Mouse (Mus musculus) lung, embryonic 14.5 days (tissue): Measurements from ENCODE around the gene Mob3a. TPM values are rescaled to one million over a fixed set of nuclear protein-coding genes. Genes with fewer than 3 reads are reported as not detected.

Experiments used
- ATAC-seq: fragments of 200-750 bp; cut with Nextera tagmentation; 2 replicates; pipeline ENCODE4 v1.8.0; 2017; ENCODE audit warnings: mild to moderate bottlenecking, moderate TSS enrichment, moderate library complexity; ENCODE audit not compliant: insufficient read depth
- DNase-seq: peaks from one replicate; pipeline ENCODE4 v3.0.0-alpha.2; 2015
- H3K27ac ChIP-seq: fragments of 300-500 bp; sonication (generic); 2 replicates; pipeline ENCODE4 v1.5.1; 2014; ENCODE audit warnings: low read depth, mild to moderate bottlenecking, moderate library complexity
- H3K27me3 ChIP-seq: fragments of 300-500 bp; sonication (generic); 2 replicates; pipeline ENCODE4 v1.6.1; 2014; ENCODE audit warnings: low read length, control low read depth; ENCODE audit not compliant: insufficient read depth
- H3K36me3 ChIP-seq: fragments of 300-500 bp; sonication (generic); 2 replicates; pipeline ENCODE4 v1.6.1; 2014; ENCODE audit warnings: control low read depth; ENCODE audit not compliant: insufficient read depth
- H3K4me1 ChIP-seq: fragments of 300-500 bp; sonication (generic); 2 replicates; pipeline ENCODE4 v1.6.1; 2014; ENCODE audit warnings: antibody characterized with exemption, control low read depth; ENCODE audit not compliant: insufficient read depth
- H3K4me2 ChIP-seq: fragments of 300-500 bp; sonication (generic); 2 replicates; pipeline ENCODE4 v1.6.1; 2014; ENCODE audit warnings: mild to moderate bottlenecking
- H3K4me3 ChIP-seq: fragments of 300-500 bp; sonication (generic); 2 replicates; pipeline ENCODE4 v1.5.1; 2014; ENCODE audit warnings: low read depth, low read length
- H3K9ac ChIP-seq: fragments of 300-500 bp; sonication (generic); 2 replicates; pipeline ENCODE4 v1.6.1; 2014
- H3K9me3 ChIP-seq: fragments of 300-500 bp; sonication (generic); 2 replicates; pipeline ENCODE4 v1.6.1; 2016; ENCODE audit warnings: low read depth, low read length, control low read depth
- CTCF ChIP-seq: IDR thresholded peaks from 2 replicates; pipeline ENCODE4 v1.5.1; 2016; ENCODE audit warnings: antibody characterized with exemption, low read depth
- WGBS: fragments of 180-500 bp; shearing (Covaris S2); extraction: QIAGEN DNeasy Blood & Tissue Kit; methylation state at CpG from one replicate; pipeline ENCODE4 v1.1.7; 2014; 5-methylcytosine and 5-hydroxymethylcytosine counted together
- polyA plus RNA-seq: library from polyadenylated mRNA; unstranded; fragments of >200 nt; fragmentation: Nextera tagmentation; extraction: Ambion mirVana; gene quantifications from 2 replicates; pipeline ENCODE4 v1.2.1, GENCODE M21; 2014

Gene Mob3a
- polyA plus RNA-seq, 1 experiment from 2014 or later = 40.3 TPM

GRCm38 (mm10) chr10:80661149-80661548 lies 40.6 kb downstream of the Mob3a start:
- ATAC-seq (no peak), DNase-seq (peak; percentile 49)
- no peaks in the 10 kb centered on the region for H3K27me3 ChIP-seq
- H3K36me3 ChIP-seq = peaks cover 10% of the 10 kb centered on the region
- no peak overlapping the region for H3K4me2 ChIP-seq
- no peak overlapping the region for H3K27ac ChIP-seq
- peak; percentile 66 for TF ChIP-seq CTCF
- H3K4me3 ChIP-seq = no peak overlapping the region
- H3K9ac ChIP-seq = no peak overlapping the region
- 31% methylated on average over 5 of the region's 5 CpGs for WGBS
- H3K9me3 ChIP-seq = no peaks in the 10 kb centered on the region
- peaks cover 19% of the 10 kb centered on the region for H3K4me1 ChIP-seq

- H3K4me1 ChIP-seq = peaks cover 18% of the 10 kb centered on the region
- TF ChIP-seq CTCF = peak; percentile 83
- ATAC-seq (no peak), DNase-seq (peak; percentile 94)
- H3K27me3 ChIP-seq = no peaks in the 10 kb centered on the region
- H3K4me2 ChIP-seq = peak overlapping the region; percentile 48
- 16% methylated on average over 10 of the region's 10 CpGs for WGBS
- H3K9ac ChIP-seq = 0 out of 2 replicates have a peak overlapping the region, but pooled peaks have one; percentile 16
- no peak overlapping the region; the same call in 1 of the 2 replicates for H3K4me3 ChIP-seq
- 0 out of 2 replicates have a peak overlapping the region, but pooled peaks have one; percentile 25 for H3K27ac ChIP-seq
- no peaks in the 10 kb centered on the region for H3K36me3 ChIP-seq
- H3K9me3 ChIP-seq = no peaks in the 10 kb centered on the region
Measured at GRCm38 (mm10) chr10:80659213-80659612, 42.6 kb downstream of the Mob3a start.

GRCm38 (mm10) chr10:80658841-80659202 lies 43.0 kb downstream of the Mob3a start:
- Histone ChIP-seq H3K9ac (no peak overlapping the region), H3K4me1 (peaks cover 16% of the 10 kb centered on the region), H3K27ac (0 out of 2 replicates have a peak overlapping the region, but pooled peaks have one; percentile 25), H3K27me3 (no peaks in the 10 kb centered on the region), H3K36me3 (no peaks in the 10 kb centered on the region), H3K9me3 (no peaks in the 10 kb centered on the region), H3K4me3 (no peak overlapping the region), H3K4me2 (peak overlapping the region; percentile 48)
- no peak for DNase-seq
- WGBS = 55% methylated on average over 4 of the region's 4 CpGs
- no peak for TF ChIP-seq CTCF
- no peak for ATAC-seq

GRCm38 (mm10) chr10:80658194-80658840 lies 43.5 kb downstream of the Mob3a start:
- DNase-seq = no peak
- Histone ChIP-seq H3K4me2 (no peak overlapping the region), H3K4me3 (no peak overlapping the region), H3K27ac (no peak overlapping the region), H3K9ac (no peak overlapping the region), H3K27me3 (no peaks in the 10 kb centered on the region), H3K36me3 (no peaks in the 10 kb centered on the region), H3K9me3 (no peaks in the 10 kb centered on the region), H3K4me1 (peaks cover 11% of the 10 kb centered on the region)
- TF ChIP-seq CTCF = no peak
- ATAC-seq = no peak
- WGBS = 86% methylated on average over 14 of the region's 14 CpGs

GRCm38 (mm10) chr10:80656863-80657623 lies 44.7 kb downstream of the Mob3a start, which contains the start of gene Btbd2:
Gene Btbd2 (minus strand): TSS chr10:80657071.
- no peak for TF ChIP-seq CTCF
- H3K4me1 ChIP-seq = peaks cover 9% of the 10 kb centered on the region
- no peaks in the 10 kb centered on the region for H3K27me3 ChIP-seq
- H3K27ac ChIP-seq = peak within 1 kb of the TSS; percentile 87
- peak within 1 kb of the TSS; percentile 92 for H3K4me2 ChIP-seq
- DNase-seq (peak; percentile 35), ATAC-seq (peak; percentile 29)
- peaks cover 4% of the 10 kb centered on the region for H3K36me3 ChIP-seq
- peak within 1 kb of the TSS; percentile 98 for H3K4me3 ChIP-seq
- 14% methylated on average over 15 of the region's 15 CpGs for WGBS
- H3K9me3 ChIP-seq = no peaks in the 10 kb centered on the region
- peak within 1 kb of the TSS; percentile 95 for H3K9ac ChIP-seq

- ATAC-seq = peak; percentile 79
- WGBS = under 1% methylated on average over 65 of the region's 72 CpGs
- peak; percentile 98 for DNase-seq
- peaks cover 4% of the 10 kb centered on the region for H3K36me3 ChIP-seq
- H3K4me2 ChIP-seq = peak overlapping the region; percentile 92
- peaks cover 9% of the 10 kb centered on the region for H3K4me1 ChIP-seq
- no peaks in the 10 kb centered on the region for H3K27me3 ChIP-seq
- H3K4me3 ChIP-seq = peak overlapping the region; percentile 98
- no peak for TF ChIP-seq CTCF
- H3K27ac ChIP-seq = peak overlapping the region; percentile 87
- H3K9ac ChIP-seq = peak overlapping the region; percentile 95
- H3K9me3 ChIP-seq = no peaks in the 10 kb centered on the region
Measured at GRCm38 (mm10) chr10:80656130-80656862, 45.5 kb downstream of the Mob3a start.
